24 mouse cellular contexts compared by ENCODE assay signal in genomic region chr9:71383901-71384300, GRCm38 (mm10).
DNase-seq lines count a peak whose midpoint lies in the region; ATAC-seq and TF ChIP-seq lines count a peak whose summit lies in the region.
"Had no signal": no experiment of that assay in that cellular context is flagged by ENCODE, and none has a peak within 500 bp of the region (broad histone marks: within the 10 kb centered on the region; RNA-seq: fewer than 3 reads in every experiment).

No protein-coding gene starts in this region.

- TF ChIP-seq POLR2A in heart, adult 2 months (IDR thresholded peaks at IDR 0.05; ENCODE audit: insufficient read depth, low read depth, low read length) = no peak

- H3K9me3 ChIP-seq in heart, postnatal 0 days (replicated peaks; ENCODE audit: control insufficient read depth, low read length) = no peaks in the 10 kb centered on the region
- H3K9me3 ChIP-seq in heart, embryonic 12.5 days (replicated peaks) = no peaks in the 10 kb centered on the region
- H3K9me3 ChIP-seq: embryonic facial prominence, embryonic 10.5 days; embryonic facial prominence, embryonic 12.5 days; forebrain, embryonic 13.5 days; forebrain, embryonic 15.5 days; G1E had no signal

- no peaks in the 10 kb centered on the region for H3K36me3 ChIP-seq in heart, adult 2 months (ENCODE audit: control insufficient read depth, insufficient read depth, low read length)
- no peaks in the 10 kb centered on the region for H3K36me3 ChIP-seq in heart, postnatal 0 days (replicated peaks; ENCODE audit: control insufficient read depth, insufficient read depth, low read length)
- H3K36me3 ChIP-seq in heart, embryonic 12.5 days = no peaks in the 10 kb centered on the region
- H3K36me3 ChIP-seq: embryonic facial prominence, embryonic 10.5 days; embryonic facial prominence, embryonic 12.5 days; forebrain, embryonic 15.5 days; G1E had no signal

- WGBS in heart, adult 2 months = 26% methylated on average over 4 of the region's 4 CpGs
- 19% methylated on average over 4 of the region's 4 CpGs for WGBS in heart, postnatal 0 days
- 38% methylated on average over 4 of the region's 4 CpGs for WGBS in heart, embryonic 12.5 days

- peak; percentile 91 for DNase-seq in heart, adult 11 months
- no peak for DNase-seq in heart, adult 8-10 months (ENCODE audit: low spot score)
- peak in 1 of 2 experiments; percentile 50 for DNase-seq in heart, adult 2 months
- no peak for DNase-seq in heart, postnatal 14 days
- no peak for DNase-seq in heart, postnatal 0 days (ENCODE audit: low spot score)
- DNase-seq: adrenal gland, adult 8-10 months; adrenal gland, postnatal 14 days; adrenal gland, postnatal 36 days; B cell, adult 2 months; cerebellum, adult 11-12 months; cerebellum, adult 2 months; cerebellum, adult 9-10 months; cerebellum, postnatal 10 days; cerebellum, postnatal 25 days had no signal

- H3K9ac ChIP-seq in heart, adult 2 months (ENCODE audit: low read depth, low read length) = no peak overlapping the region
- H3K9ac ChIP-seq in heart, postnatal 0 days (replicated peaks; ENCODE audit: low read depth, low read length) = no peak overlapping the region
- no peak overlapping the region for H3K9ac ChIP-seq in heart, embryonic 12.5 days
- H3K9ac ChIP-seq: embryonic facial prominence, embryonic 12.5 days; forebrain, embryonic 13.5 days; forebrain, embryonic 15.5 days had no signal

- ATAC-seq in heart, postnatal 0 days (ENCODE audit: insufficient read depth, low read depth) = no peak
- ATAC-seq in heart, embryonic 12.5 days (ENCODE audit: insufficient number of reproducible peaks, low FRiP score) = no peak
- ATAC-seq: activated CD4-positive, CD25-positive, alpha-beta regulatory T cell, adult 4 months; CD4-positive, CD25-positive, alpha-beta regulatory T cell, adult 4 months; forebrain, embryonic 13.5 days; forebrain, embryonic 15.5 days; Patski had no signal

- H3K4me2 ChIP-seq in heart, postnatal 0 days (ENCODE audit: low read depth, low read length) = peak overlapping the region; percentile 6; the same call in 1 of the 2 replicates
- H3K4me2 ChIP-seq in heart, embryonic 12.5 days = no peak overlapping the region
- H3K4me2 ChIP-seq: embryonic facial prominence, embryonic 12.5 days; forebrain, embryonic 13.5 days; forebrain, embryonic 15.5 days had no signal

- peaks cover 1% of the 10 kb centered on the region; the same call in 1 of the 2 replicates for H3K4me1 ChIP-seq in heart, adult 2 months (ENCODE audit: control insufficient read depth, insufficient read depth, low read length)
- no peaks in the 10 kb centered on the region for H3K4me1 ChIP-seq in heart, postnatal 0 days (ENCODE audit: control insufficient read depth, insufficient read depth)
- H3K4me1 ChIP-seq in heart, embryonic 12.5 days (replicated peaks) = 0 out of 2 replicates have a peak, but pooled peaks cover 2% of the 10 kb centered on the region
- H3K4me1 ChIP-seq: embryonic facial prominence, embryonic 10.5 days; embryonic facial prominence, embryonic 12.5 days; forebrain, embryonic 13.5 days; forebrain, embryonic 15.5 days had no signal

- H3K4me3 ChIP-seq in heart, adult 2 months = no peak overlapping the region
- no peak overlapping the region for H3K4me3 ChIP-seq in heart, postnatal 0 days (ENCODE audit: low read depth, low read length)
- H3K4me3 ChIP-seq in heart, embryonic 12.5 days = no peak overlapping the region
- H3K4me3 ChIP-seq: embryonic facial prominence, embryonic 10.5 days; embryonic facial prominence, embryonic 12.5 days; forebrain, embryonic 13.5 days; forebrain, embryonic 15.5 days had no signal

- TF ChIP-seq EP300 in heart, adult 2 months (IDR thresholded peaks at IDR 0.05; ENCODE audit: insufficient read depth, low read depth, low read length) = no peak
- no peak for TF ChIP-seq EP300 in heart, postnatal 0 days (IDR thresholded peaks at IDR 0.05; ENCODE audit: low read depth)

- no peaks in the 10 kb centered on the region for H3K79me2 ChIP-seq in heart, adult 2 months (replicated peaks; ENCODE audit: control insufficient read depth, insufficient read depth, low read length)

- no peak for TF ChIP-seq CTCF in heart, adult 2 months (IDR thresholded peaks at IDR 0.05)
- no peak for TF ChIP-seq CTCF in heart, postnatal 0 days (IDR thresholded peaks at IDR 0.05; ENCODE audit: low read depth)

- no peaks in the 10 kb centered on the region for H3K27me3 ChIP-seq in heart, adult 2 months (ENCODE audit: control insufficient read depth, insufficient read depth, low read length)
- H3K27me3 ChIP-seq in heart, postnatal 0 days (ENCODE audit: control insufficient read depth, insufficient read depth, low read length) = no peaks in the 10 kb centered on the region
- H3K27me3 ChIP-seq in heart, embryonic 12.5 days (replicated peaks) = no peaks in the 10 kb centered on the region
- H3K27me3 ChIP-seq: CH12.LX; embryonic facial prominence, embryonic 12.5 days; forebrain, embryonic 13.5 days; forebrain, embryonic 15.5 days; Patski had no signal

- intact Hi-C loops in heart, adult 2 months (cut with DNase I) = no loop called here
- intact Hi-C loops in heart, postnatal 14 days (cut with DNase I) = no loop called here

- H3K27ac ChIP-seq in heart, adult 2 months = peak overlapping the region; percentile 47
- H3K27ac ChIP-seq in heart, postnatal 0 days (ENCODE audit: low read depth) = no peak overlapping the region
- no peak overlapping the region for H3K27ac ChIP-seq in heart, embryonic 12.5 days (ENCODE audit: poor library complexity, severe bottlenecking)
- H3K27ac ChIP-seq: embryonic facial prominence, embryonic 10.5 days; embryonic facial prominence, embryonic 12.5 days; forebrain, embryonic 13.5 days; forebrain, embryonic 15.5 days had no signal
